Mouse (Mus musculus) midbrain, postnatal 0 days (tissue): ENCODE data around the gene Fancd2. TPM values are rescaled to one million over a fixed set of nuclear protein-coding genes. Genes with fewer than 3 reads are reported as not detected.
A peak's percentile ranks its signal among the peaks of the same experiment; 100 is the strongest.

Experiments
- ATAC-seq: fragments of 200-750 bp; cut with Nextera tagmentation; 2 replicates; pipeline ENCODE4 v1.8.0; 2017; ENCODE audit warnings: moderate number of reproducible peaks, mild to moderate bottlenecking, moderate TSS enrichment, moderate library complexity; ENCODE audit not compliant: low FRiP score
- DNase-seq: peaks from one replicate; pipeline ENCODE4 v3.0.0-alpha.2; 2015; ENCODE audit warnings: low spot score
- H3K27ac ChIP-seq: fragments of 300-500 bp; sonication (generic); 2 replicates; pipeline ENCODE4 v1.5.1; 2014; ENCODE audit warnings: low read depth, mild to moderate bottlenecking, low read length, mixed read lengths
- H3K27me3 ChIP-seq: fragments of 300-500 bp; sonication (generic); 2 replicates; pipeline ENCODE4 v1.6.1; 2014; ENCODE audit warnings: low read length, control low read depth, mixed read lengths; ENCODE audit not compliant: insufficient read depth
- H3K36me3 ChIP-seq: fragments of 300-500 bp; sonication (generic); 2 replicates; pipeline ENCODE4 v1.6.1; 2014; ENCODE audit warnings: low read length, control low read depth, mixed read lengths; ENCODE audit not compliant: insufficient read depth
- H3K4me1 ChIP-seq: fragments of 300-500 bp; sonication (generic); 2 replicates; pipeline ENCODE4 v1.6.1; 2014; ENCODE audit warnings: mild to moderate bottlenecking, control low read depth, antibody characterized with exemption, low read length, mixed read lengths; ENCODE audit not compliant: insufficient read depth
- H3K4me2 ChIP-seq: fragments of 300-500 bp; sonication (generic); 2 replicates; pipeline ENCODE4 v1.6.1; 2014; ENCODE audit warnings: low read depth, mild to moderate bottlenecking, low read length, mixed read lengths; ENCODE audit not compliant: poor library complexity, severe bottlenecking
- H3K4me3 ChIP-seq: fragments of 300-500 bp; sonication (generic); 2 replicates; pipeline ENCODE4 v1.5.1; 2014; ENCODE audit warnings: low read depth, mild to moderate bottlenecking, low read length, moderate library complexity
- H3K9ac ChIP-seq: fragments of 300-500 bp; sonication (generic); replicated peaks from 2 replicates; pipeline ENCODE4 v1.6.1; 2014; ENCODE audit warnings: mild to moderate bottlenecking, low read length, moderate library complexity, mixed read lengths; ENCODE audit not compliant: poor library complexity, severe bottlenecking
- H3K9me3 ChIP-seq: fragments of 300-500 bp; sonication (generic); 2 replicates; pipeline ENCODE4 v1.6.1; 2016; ENCODE audit warnings: low read length, control low read depth
- CTCF ChIP-seq: IDR thresholded peaks from 2 replicates; pipeline ENCODE4 v1.5.1; 2016; ENCODE audit warnings: antibody characterized with exemption, mild to moderate bottlenecking
- WGBS: fragments of 180-500 bp; shearing (Covaris S2); extraction: QIAGEN DNeasy Blood & Tissue Kit; methylation state at CpG from one replicate; pipeline ENCODE4 v1.1.7; 2014; 5-methylcytosine and 5-hydroxymethylcytosine counted together
- polyA plus RNA-seq: library from polyadenylated mRNA; unstranded; fragments of >200 nt; fragmentation: Nextera tagmentation; extraction: Ambion mirVana; gene quantifications from 2 replicates; pipeline ENCODE4 v1.2.1, GENCODE M21; 2015
- total RNA-seq: library from RNA; depleted of rRNA; stranded (reverse); fragments of >200 nt; gene quantifications from 2 replicates; pipeline ENCODE4 v1.2.3, GENCODE M21; 2014

Gene Fancd2
- total and polyA plus RNA-seq, 2 experiments from 2014 or later, result 1.2 to 3.4 TPM

DNA sequence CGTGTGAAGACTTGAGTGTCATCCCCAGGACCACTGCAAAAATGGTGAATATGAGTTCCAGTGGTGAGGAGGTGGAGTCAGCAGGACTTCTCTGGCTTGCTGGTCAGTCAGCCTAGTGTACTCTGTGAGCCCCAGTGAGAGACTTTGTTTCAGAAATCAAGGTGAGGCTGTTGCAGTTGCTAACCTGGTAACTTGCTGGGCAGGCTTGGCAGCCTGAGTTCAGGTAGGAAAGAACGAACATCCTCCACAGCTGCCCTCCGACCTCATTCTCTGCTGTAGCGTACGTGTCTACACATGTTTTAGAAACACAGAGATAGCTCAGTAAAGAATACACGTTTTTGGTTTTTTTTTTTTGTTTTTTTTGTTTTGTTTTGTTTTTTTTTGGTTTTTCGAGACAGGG is 3.4 kb downstream of the Fancd2 start:
- no peak for TF ChIP-seq CTCF
- Histone ChIP-seq H3K4me2 (no peak overlapping the region), H3K9ac (no peak overlapping the region), H3K36me3 (no peaks in the 10 kb centered on the region), H3K4me1 (peaks cover 5% of the 10 kb centered on the region; the same call in 1 of the 2 replicates), H3K27ac (no peak overlapping the region), H3K9me3 (no peaks in the 10 kb centered on the region), H3K27me3 (no peaks in the 10 kb centered on the region), H3K4me3 (no peak overlapping the region)
- DNase-seq (no peak), ATAC-seq (no peak)
- WGBS, result 93% methylated on average over 7 of the region's 7 CpGs

DNA sequence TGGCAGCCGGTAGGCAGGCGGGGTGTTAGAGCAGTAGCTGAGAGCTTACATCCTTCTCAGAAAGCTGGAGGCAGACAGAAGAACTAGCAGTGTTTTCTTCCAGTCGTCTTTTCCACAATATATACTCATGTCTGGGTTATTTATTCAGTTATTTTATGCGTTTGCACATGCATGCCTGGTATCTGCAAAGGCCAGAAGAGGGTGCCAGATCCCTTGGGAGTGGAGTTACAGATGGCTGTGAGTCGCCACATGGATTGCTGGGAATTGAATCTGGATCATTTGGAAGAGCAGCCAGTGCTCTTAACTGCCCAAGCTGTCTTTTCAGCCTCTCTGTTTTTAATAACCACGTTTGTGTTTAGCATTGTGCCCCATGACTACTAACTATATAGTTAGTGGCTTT is 10.1 kb downstream of the Fancd2 start:
- no peak for TF ChIP-seq CTCF
- Histone ChIP-seq H3K27ac (no peak overlapping the region), H3K4me3 (no peak overlapping the region), H3K27me3 (no peaks in the 10 kb centered on the region), H3K4me2 (no peak overlapping the region), H3K36me3 (no peaks in the 10 kb centered on the region), H3K4me1 (no peaks in the 10 kb centered on the region), H3K9ac (no peak overlapping the region), H3K9me3 (no peaks in the 10 kb centered on the region)
- 89% methylated on average over 6 of the region's 6 CpGs for WGBS
- ATAC-seq, result no peak
- DNase-seq, result no peak

GRCm38 (mm10) chr6:113543906-113544481 is 12.5 kb downstream of the Fancd2 start:
- WGBS, result 89% methylated on average over 8 of the region's 12 CpGs
- TF ChIP-seq CTCF, result no peak

GRCm38 (mm10) chr6:113559736-113560135 is 28.3 kb downstream of the Fancd2 start:
- peak; percentile 25 for DNase-seq
- TF ChIP-seq CTCF, result no peak
- no peak overlapping the region for H3K27ac ChIP-seq
- no peaks in the 10 kb centered on the region for H3K36me3 ChIP-seq
- no peak overlapping the region for H3K4me2 ChIP-seq
- no peak overlapping the region for H3K4me3 ChIP-seq
- 51% methylated on average over 6 of the region's 6 CpGs for WGBS
- H3K9ac ChIP-seq, result no peak overlapping the region
- ATAC-seq, result no peak
- H3K9me3 ChIP-seq, result no peaks in the 10 kb centered on the region
- H3K4me1 ChIP-seq, result no peaks in the 10 kb centered on the region; the same call in 1 of the 2 replicates
- H3K27me3 ChIP-seq, result no peaks in the 10 kb centered on the region

More at GRCm38 (mm10) chr6:113543906-113544481, 12.5 kb downstream of the Fancd2 start:
- Histone ChIP-seq H3K27me3 (no peaks in the 10 kb centered on the region), H3K4me3 (no peak overlapping the region), H3K9me3 (no peaks in the 10 kb centered on the region), H3K4me1 (no peaks in the 10 kb centered on the region), H3K36me3 (no peaks in the 10 kb centered on the region), H3K27ac (no peak overlapping the region), H3K9ac (no peak overlapping the region), H3K4me2 (no peak overlapping the region)
- ATAC-seq (no peak), DNase-seq (no peak)

DNA sequence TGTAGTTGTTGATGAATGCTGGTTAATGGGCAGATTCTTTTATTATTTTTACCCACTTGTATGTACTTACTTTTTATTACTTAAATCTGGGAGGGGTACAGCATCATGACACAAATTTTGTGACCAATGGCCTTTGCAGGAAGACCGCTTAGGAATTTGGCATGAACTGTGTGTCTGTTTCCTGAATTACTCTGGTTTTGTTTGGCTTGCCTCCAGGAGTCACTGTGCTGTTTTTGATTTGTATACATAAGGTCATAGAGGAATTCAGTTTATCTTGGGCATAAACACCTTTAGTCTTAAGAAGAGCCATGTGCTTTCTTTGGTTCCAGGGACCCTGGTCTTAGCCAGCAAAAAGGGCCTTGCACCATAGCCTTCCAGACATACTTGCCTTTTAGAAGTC is 33.1 kb downstream of the Fancd2 start:
- Histone ChIP-seq H3K9me3 (no peaks in the 10 kb centered on the region), H3K36me3 (no peaks in the 10 kb centered on the region), H3K27me3 (no peaks in the 10 kb centered on the region), H3K4me1 (no peaks in the 10 kb centered on the region; the same call in 1 of the 2 replicates), H3K9ac (no peak overlapping the region), H3K4me3 (no peak overlapping the region), H3K4me2 (no peak overlapping the region), H3K27ac (no peak overlapping the region)
- no peak for TF ChIP-seq CTCF
- WGBS, result 83% methylated on average over 1 of the region's 1 CpGs
- no peak for ATAC-seq
- DNase-seq, result no peak

DNA sequence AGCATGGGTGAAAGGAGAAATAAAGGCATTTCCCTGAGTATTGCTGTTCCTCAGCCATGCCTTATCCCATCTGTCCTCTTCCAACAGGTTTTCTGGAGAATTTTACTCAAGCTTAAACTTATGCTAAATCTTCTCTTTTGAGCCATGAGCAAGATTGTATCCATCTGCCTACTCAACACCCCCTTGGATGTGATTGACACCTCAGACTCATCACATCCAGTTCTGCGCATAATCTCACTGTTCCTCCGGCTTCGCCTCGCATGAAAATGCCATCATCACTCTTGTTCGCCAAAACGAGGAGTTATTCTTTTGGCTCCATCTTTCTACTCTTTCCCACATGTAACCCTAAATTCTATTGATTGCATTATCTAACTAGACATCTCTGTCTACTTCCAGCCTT is 44.6 kb downstream of the Fancd2 start:
- no peak overlapping the region for H3K27ac ChIP-seq
- H3K4me1 ChIP-seq, result no peaks in the 10 kb centered on the region
- no peaks in the 10 kb centered on the region for H3K9me3 ChIP-seq
- H3K27me3 ChIP-seq, result no peaks in the 10 kb centered on the region
- H3K36me3 ChIP-seq, result no peaks in the 10 kb centered on the region
- ATAC-seq, result no peak
- no peak for DNase-seq
- WGBS, result 93% methylated on average over 6 of the region's 6 CpGs
- TF ChIP-seq CTCF, result no peak
- no peak overlapping the region for H3K4me3 ChIP-seq
- H3K4me2 ChIP-seq, result no peak overlapping the region
- H3K9ac ChIP-seq, result no peak overlapping the region
